Mouse (Mus musculus) liver, embryonic 14.5 days (tissue): ENCODE measurements around the gene Lpo. TPM values are rescaled to one million over a fixed set of nuclear protein-coding genes. Genes with fewer than 3 reads are reported as not detected.

ENCODE experiments used
- ATAC-seq: fragments of 200-750 bp; cut with Nextera tagmentation; 2 replicates; pipeline ENCODE4 v1.8.0; 2017; ENCODE audit warnings: moderate number of reproducible peaks, mild to moderate bottlenecking, moderate library complexity; ENCODE audit not compliant: insufficient read depth
- DNase-seq, 3 experiments: peaks; one replicate each; pipeline ENCODE4 v3.0.0-alpha.2; 2012 to 2013; ENCODE audit warnings: low read depth in 3 of 3, low spot score in 3 of 3
- H3K27ac ChIP-seq: fragments of 300-500 bp; sonication (generic); 2 replicates; pipeline ENCODE4 v1.5.1; 2014; ENCODE audit warnings: moderate library complexity, mild to moderate bottlenecking, control low read depth, inconsistent platforms
- H3K27me3 ChIP-seq: fragments of 300-500 bp; sonication (generic); 2 replicates; pipeline ENCODE4 v1.6.1; 2014; ENCODE audit warnings: mild to moderate bottlenecking, low read length, moderate library complexity; ENCODE audit not compliant: control insufficient read depth, insufficient read depth
- H3K36me3 ChIP-seq: fragments of 300-500 bp; sonication (generic); replicated peaks from 2 replicates; pipeline ENCODE4 v1.6.1; 2014; ENCODE audit warnings: low read depth; ENCODE audit not compliant: control insufficient read depth, insufficient read depth
- H3K4me1 ChIP-seq, 2 experiments: fragments of 200-500 bp in 1 of 2; fragments of 300-500 bp in 1 of 2; sonication (generic) in 1 of 2; replicated peaks; 2 replicates each; pipeline ENCODE4 v1.6.1; 2012 to 2014; ENCODE audit warnings: antibody characterized with exemption in 1 of 2, inconsistent platforms in 1 of 2, low read length in 1 of 2; ENCODE audit not compliant: control insufficient read depth in 2 of 2, insufficient read depth in 2 of 2
- H3K4me2 ChIP-seq: fragments of 300-500 bp; sonication (generic); 2 replicates; pipeline ENCODE4 v1.6.1; 2014; ENCODE audit warnings: low read depth, mild to moderate bottlenecking, control low read depth, moderate library complexity
- H3K4me3 ChIP-seq, 2 experiments: fragments of 200-500 bp in 1 of 2; fragments of 300-500 bp in 1 of 2; sonication (generic) in 1 of 2; 2 replicates each; pipeline ENCODE4 v1.5.1; 2012 to 2014; ENCODE audit warnings: low read depth in 2 of 2, low read length in 2 of 2, mild to moderate bottlenecking in 2 of 2, control low read depth in 1 of 2, inconsistent platforms in 1 of 2, moderate library complexity in 1 of 2; ENCODE audit not compliant: insufficient read depth in 1 of 2
- H3K9ac ChIP-seq: fragments of 300-500 bp; sonication (generic); replicated peaks from 2 replicates; pipeline ENCODE4 v1.6.1; 2014; ENCODE audit warnings: mild to moderate bottlenecking, control low read depth, moderate library complexity
- H3K9me3 ChIP-seq: fragments of 300-500 bp; sonication (generic); 2 replicates; pipeline ENCODE4 v1.6.1; 2016; ENCODE audit warnings: low read length, mixed read lengths; ENCODE audit not compliant: control insufficient read depth
- CTCF ChIP-seq: IDR thresholded peaks from 2 replicates; pipeline ENCODE4 v1.5.1; 2016; ENCODE audit warnings: antibody characterized with exemption, low read depth, control low read depth
- EP300 ChIP-seq: IDR thresholded peaks from 2 replicates; pipeline ENCODE4 v1.6.1; 2016; ENCODE audit warnings: antibody characterized with exemption, low read depth
- WGBS: fragments of 180-500 bp; shearing (Covaris S2); extraction: QIAGEN DNeasy Blood & Tissue Kit; methylation state at CpG from one replicate; pipeline ENCODE4 v1.1.7; 2014; ENCODE audit not compliant: insufficient replicate concordance; 5-methylcytosine and 5-hydroxymethylcytosine counted together
- polyA plus RNA-seq, 2 experiments: library from polyadenylated mRNA; depleted of rRNA in 1 of 2; stranded (reverse) in 1 of 2; unstranded in 1 of 2; fragments of >200 nt; fragmentation: Nextera tagmentation in 1 of 2; extraction: Ambion mirVana in 1 of 2; gene quantifications; 2 replicates each; pipeline versions ENCODE4 v1.2.1 to v1.2.3; 2012 to 2014

Gene Lpo
- polyA plus RNA-seq, 2 experiments = 0.02 TPM; not detected in 1

DNA sequence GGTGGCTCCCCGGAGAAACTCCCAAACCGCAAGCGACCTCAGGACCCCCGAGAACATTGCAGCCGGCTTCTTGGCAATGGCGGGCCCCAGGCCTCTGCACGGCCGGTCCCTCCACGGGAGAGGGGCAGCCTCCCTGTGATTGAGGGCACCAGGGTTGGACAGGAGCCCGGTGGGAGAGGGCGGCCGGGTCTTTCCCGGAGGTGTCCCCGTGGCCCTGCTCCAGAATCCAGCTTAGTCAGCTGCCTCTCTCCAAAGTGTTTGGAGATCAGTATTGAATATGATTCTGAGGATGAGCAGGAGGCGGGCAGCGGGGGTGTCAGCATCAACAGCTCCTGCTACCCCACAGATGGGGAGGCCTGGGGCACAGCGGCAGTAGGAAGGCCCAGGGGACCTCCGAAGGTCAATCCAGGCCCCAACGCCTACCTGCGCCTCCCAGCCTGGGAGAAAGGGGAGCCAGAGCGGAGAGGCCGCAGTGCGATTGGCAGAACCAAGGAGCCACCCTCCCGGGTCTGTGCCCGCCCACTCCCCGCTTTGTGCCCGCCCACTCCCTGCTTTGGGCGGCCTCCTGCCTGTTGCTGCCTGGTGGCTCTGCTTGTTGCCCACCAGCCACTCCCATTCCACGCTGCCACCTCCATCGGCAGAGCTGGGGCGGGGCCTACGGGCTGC is 49.9 kb downstream of the Lpo start:
- Histone ChIP-seq H3K36me3 (no peaks in the 10 kb centered on the region), H3K4me3 (peak overlapping the region in 1 of 2 experiments; percentile 17; a peak in 2 of 4 replicates), H3K9ac (no peak overlapping the region), H3K9me3 (no peaks in the 10 kb centered on the region), H3K27me3 (no peaks in the 10 kb centered on the region; the same call in 1 of the 2 replicates), H3K27ac (no peak overlapping the region), H3K4me2 (peak overlapping the region; percentile 54), H3K4me1 (no peaks in the 10 kb centered on the region)
- DNase-seq (no peak), ATAC-seq (peak; percentile 57; the same call in 1 of the 2 replicates)
- 35% methylated on average over 29 of the region's 32 CpGs for WGBS
- TF ChIP-seq EP300 = no peak

- ATAC-seq (no peak), DNase-seq (no peak)
- H3K4me1 ChIP-seq = peaks cover 0 to 3% of the 10 kb centered on the region in 2 experiments; a peak in 2 of 4 replicates
- H3K27ac ChIP-seq = no peak overlapping the region
- no peak for TF ChIP-seq EP300
- no peak for TF ChIP-seq CTCF
- no peak overlapping the region for H3K4me3 ChIP-seq
- no peak overlapping the region for H3K4me2 ChIP-seq
- no peaks in the 10 kb centered on the region; the same call in 1 of the 2 replicates for H3K27me3 ChIP-seq
- H3K9me3 ChIP-seq = no peaks in the 10 kb centered on the region
- 78% methylated on average over 3 of the region's 3 CpGs for WGBS
- no peak overlapping the region for H3K9ac ChIP-seq
- H3K36me3 ChIP-seq = no peaks in the 10 kb centered on the region
These were observed 55.7 kb downstream of the Lpo start for GRCm38 (mm10) chr11:87772354-87772753.

DNA sequence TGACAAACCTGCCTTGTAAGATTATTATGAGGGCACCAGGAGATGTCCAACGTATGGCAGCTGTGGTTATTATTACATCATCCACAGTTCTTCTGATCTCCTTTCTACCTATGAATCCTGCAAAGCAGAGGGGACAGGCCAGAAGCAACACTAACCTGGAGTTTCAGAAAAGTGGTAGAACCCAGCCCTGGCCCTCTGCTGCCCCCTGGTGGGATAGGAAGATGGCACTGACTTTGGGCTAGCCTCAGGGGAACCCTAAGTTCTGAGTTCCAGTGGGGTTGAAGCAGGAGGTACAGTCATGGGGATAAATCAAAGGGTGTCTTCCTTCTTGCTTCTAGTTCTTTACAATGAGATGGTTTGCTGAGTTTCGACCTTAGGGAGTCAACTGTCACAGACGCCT is 57.1 kb downstream of the Lpo start:
- Histone ChIP-seq H3K27ac (no peak overlapping the region), H3K4me2 (no peak overlapping the region), H3K36me3 (no peaks in the 10 kb centered on the region), H3K4me3 (no peak overlapping the region), H3K27me3 (peaks cover 4% of the 10 kb centered on the region), H3K9me3 (no peaks in the 10 kb centered on the region), H3K4me1 (peaks cover 0 to 3% of the 10 kb centered on the region in 2 experiments; a peak in 2 of 4 replicates), H3K9ac (no peak overlapping the region)
- TF ChIP-seq CTCF (peak; percentile 99), EP300 (no peak)
- 35% methylated on average over 3 of the region's 3 CpGs for WGBS
- DNase-seq = no peak
- ATAC-seq = peak; percentile 45; the same call in 1 of the 2 replicates

DNA sequence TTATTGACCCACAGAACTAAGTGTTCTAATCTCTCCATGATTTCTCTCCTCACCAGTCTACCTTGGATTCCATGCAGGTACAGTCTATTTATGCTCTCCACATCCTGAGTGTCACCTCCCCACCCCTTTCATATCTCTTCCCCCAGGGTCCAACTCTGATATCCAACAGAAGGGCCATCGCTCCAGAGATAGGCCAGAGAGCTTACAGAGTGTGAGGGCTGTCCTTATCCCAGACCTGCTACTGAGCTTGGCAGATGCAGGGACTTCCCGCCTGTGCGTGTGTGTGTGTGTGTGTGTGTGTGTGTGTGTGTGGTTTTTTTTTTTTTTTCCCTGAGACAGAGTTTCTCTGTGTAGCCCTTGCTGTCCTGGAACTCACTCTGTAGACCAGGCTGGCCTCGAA is 59.3 kb downstream of the Lpo start:
- DNase-seq (no peak), ATAC-seq (no peak)
- WGBS = 48% methylated on average over 4 of the region's 4 CpGs
- H3K36me3 ChIP-seq = no peaks in the 10 kb centered on the region
- H3K9ac ChIP-seq = no peak overlapping the region
- no peaks in the 10 kb centered on the region for H3K9me3 ChIP-seq
- H3K27me3 ChIP-seq = peaks cover 26% of the 10 kb centered on the region
- TF ChIP-seq EP300 (0 out of 2 replicates have a peak, but pooled peaks have one; percentile 8), CTCF (no peak)
- H3K27ac ChIP-seq = no peak overlapping the region
- no peak overlapping the region for H3K4me3 ChIP-seq
- H3K4me1 ChIP-seq = peaks cover 0 to 5% of the 10 kb centered on the region in 2 experiments; a peak in 2 of 4 replicates
- H3K4me2 ChIP-seq = no peak overlapping the region

DNA sequence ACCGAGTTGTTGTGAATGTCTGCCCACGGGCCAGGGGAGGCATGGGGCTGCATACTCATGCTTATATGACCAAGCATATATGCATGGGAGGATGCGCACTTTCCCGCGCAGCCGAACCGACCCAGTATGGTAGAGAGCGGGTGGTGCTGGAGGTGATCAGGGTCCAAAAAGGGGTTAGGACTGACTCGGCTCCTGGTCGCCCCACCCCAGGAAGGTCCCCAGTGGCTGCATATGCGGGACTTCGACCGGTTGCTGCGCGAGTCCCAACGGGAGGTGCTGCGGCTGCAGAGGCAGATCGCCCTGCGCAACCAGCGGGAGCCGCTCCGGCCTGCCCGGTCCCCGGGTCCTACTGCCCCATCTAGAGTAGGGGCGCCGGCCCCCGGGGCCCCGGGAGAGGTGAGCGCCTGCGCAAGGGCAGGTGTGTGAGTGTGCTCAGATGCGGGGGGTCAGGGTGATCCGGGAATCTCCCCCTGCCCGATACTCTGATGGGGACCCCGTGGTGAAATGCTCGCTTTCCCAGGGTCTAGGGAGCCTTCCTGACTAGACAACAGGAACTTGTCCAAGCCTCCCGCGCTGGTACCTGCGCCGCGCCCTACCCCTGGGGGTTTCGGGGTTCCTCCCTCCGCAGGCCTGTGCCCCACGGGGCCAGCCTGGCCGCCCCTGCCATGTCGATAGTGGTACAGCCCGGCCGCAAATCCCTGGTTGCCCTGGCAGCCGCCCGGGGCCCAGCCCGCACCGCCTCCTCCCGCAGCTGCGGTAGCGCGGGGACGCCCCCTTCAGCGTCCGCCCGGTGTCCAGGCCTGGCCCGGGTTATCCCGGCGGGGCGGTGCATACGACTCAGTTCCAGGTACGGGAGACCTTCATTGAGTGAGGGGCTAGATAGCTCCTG is 63.9 kb downstream of the Lpo start:
- Histone ChIP-seq H3K4me3 (peak overlapping the region; percentile 28 to 43; a peak in 3 of 4 replicates), H3K36me3 (no peaks in the 10 kb centered on the region), H3K9me3 (no peaks in the 10 kb centered on the region), H3K9ac (0 out of 2 replicates have a peak overlapping the region, but pooled peaks have one; percentile 6), H3K4me1 (peaks cover 0 to 5% of the 10 kb centered on the region in 2 experiments; a peak in 2 of 4 replicates), H3K4me2 (peak overlapping the region; percentile 62), H3K27me3 (peaks cover 49% of the 10 kb centered on the region), H3K27ac (no peak overlapping the region)
- ATAC-seq (no peak), DNase-seq (no peak)
- TF ChIP-seq EP300 = no peak
- no peak for TF ChIP-seq CTCF
- WGBS = 4% methylated on average over 65 of the region's 65 CpGs
